Mouse (Mus musculus): ENCODE measurements around the gene Vgll3. TPM values are rescaled to one million over a fixed set of nuclear protein-coding genes. Genes with fewer than 3 reads are reported as not detected.

Gene Vgll3
- polyA plus RNA-seq (2017; shearing (Covaris generic)), result not detected

DNA sequence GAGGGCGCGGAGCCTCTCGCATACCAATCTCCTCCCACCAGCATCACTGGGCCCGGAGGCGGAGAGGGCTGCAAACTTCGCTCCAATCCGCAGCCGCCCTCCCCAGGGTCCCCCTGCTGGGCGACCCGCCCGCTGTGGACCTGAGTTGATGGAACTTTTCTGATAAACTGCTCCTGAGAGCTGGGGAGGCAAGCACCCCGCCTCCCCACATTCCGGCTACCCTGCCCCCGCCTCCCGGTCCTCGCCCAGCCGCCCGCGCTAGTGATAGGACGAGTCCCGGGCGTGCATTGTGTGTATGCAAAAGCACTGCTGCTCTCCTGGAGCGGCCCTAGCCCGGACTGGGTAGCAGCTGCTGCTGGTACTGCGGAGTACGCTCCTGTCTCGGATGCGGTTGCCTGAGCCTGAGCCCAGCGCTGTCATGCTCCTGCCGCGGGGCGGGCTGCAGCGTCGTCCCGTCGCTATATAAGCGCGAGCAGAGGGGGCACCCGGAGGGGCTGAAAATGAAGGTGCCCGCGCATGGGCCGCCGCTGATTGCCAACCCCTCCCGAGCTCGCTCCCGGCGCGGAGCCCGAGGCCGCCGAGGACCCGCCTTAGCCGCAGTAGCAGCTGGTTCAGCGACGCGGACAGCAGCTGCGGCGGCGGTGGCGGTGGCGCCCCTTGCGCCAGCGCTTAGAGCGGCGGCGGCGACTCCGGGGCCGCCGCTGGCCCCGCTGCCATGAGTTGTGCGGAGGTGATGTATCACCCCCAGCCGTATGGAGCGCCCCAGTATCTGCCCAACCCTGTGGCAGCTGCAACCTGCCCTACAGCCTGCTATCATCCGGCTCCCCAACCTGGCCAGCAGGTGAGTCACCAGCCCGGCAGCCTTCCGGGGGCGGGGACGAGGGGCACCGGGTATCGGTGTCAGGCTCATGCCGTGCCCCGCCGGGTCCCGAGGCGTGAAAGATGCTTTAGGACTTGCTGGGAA lies at the start of gene Vgll3:
Gene Vgll3, plus strand, starts transcription at position 340 of the 964 bp plus-strand sequence.

